Mouse (Mus musculus) heart, embryonic 14.5 days (tissue): ENCODE results near the gene Slit3. TPM values are rescaled to one million over a fixed set of nuclear protein-coding genes. Genes with fewer than 3 reads are reported as not detected.

ENCODE experiments used
- ATAC-seq: fragments of 200-750 bp; cut with Nextera tagmentation; 2 replicates; pipeline ENCODE4 v1.8.0; 2017; ENCODE audit warnings: low read depth, moderate TSS enrichment; ENCODE audit not compliant: insufficient number of reproducible peaks, insufficient read depth, low FRiP score
- H3K27ac ChIP-seq, 2 experiments: fragments of 200-500 bp in 1 of 2; fragments of 300-500 bp in 1 of 2; sonication (generic) in 1 of 2; replicated peaks in 1 of 2; 2 replicates each; pipeline ENCODE4 v1.5.1; 2012 to 2014; ENCODE audit warnings: low read depth in 2 of 2, low read length in 2 of 2, control low read depth in 1 of 2, mild to moderate bottlenecking in 1 of 2, mixed read lengths in 1 of 2; ENCODE audit not compliant: control insufficient read depth in 1 of 2, insufficient read depth in 1 of 2
- H3K27me3 ChIP-seq: fragments of 300-500 bp; sonication (generic); 2 replicates; pipeline ENCODE4 v1.6.1; 2014; ENCODE audit warnings: mild to moderate bottlenecking, low read length, control low read depth; ENCODE audit not compliant: control insufficient read depth, insufficient read depth
- H3K36me3 ChIP-seq: fragments of 300-500 bp; sonication (generic); 2 replicates; pipeline ENCODE4 v1.6.1; 2014; ENCODE audit warnings: mild to moderate bottlenecking, control low read depth, low read length, mixed read lengths; ENCODE audit not compliant: control insufficient read depth, insufficient read depth
- H3K4me1 ChIP-seq, 2 experiments: fragments of 200-500 bp in 1 of 2; fragments of 300-500 bp in 1 of 2; sonication (generic) in 1 of 2; 2 replicates each; pipeline ENCODE4 v1.6.1; 2012 to 2014; ENCODE audit warnings: low read length in 2 of 2, control low read depth in 1 of 2, mixed read lengths in 1 of 2; ENCODE audit not compliant: control insufficient read depth in 2 of 2, insufficient read depth in 2 of 2
- H3K4me2 ChIP-seq: fragments of 300-500 bp; sonication (generic); 2 replicates; pipeline ENCODE4 v1.6.1; 2014; ENCODE audit warnings: mild to moderate bottlenecking, low read length
- H3K4me3 ChIP-seq, 2 experiments: fragments of 200-500 bp in 1 of 2; fragments of 300-500 bp in 1 of 2; sonication (generic) in 1 of 2; 2 replicates each; pipeline ENCODE4 v1.5.1; 2012 to 2014; ENCODE audit warnings: low read length in 2 of 2, mild to moderate bottlenecking in 2 of 2, control low read depth in 1 of 2, low read depth in 1 of 2, moderate library complexity in 1 of 2; ENCODE audit not compliant: control insufficient read depth in 1 of 2, insufficient read depth in 1 of 2
- H3K9ac ChIP-seq: fragments of 300-500 bp; sonication (generic); 2 replicates; pipeline ENCODE4 v1.6.1; 2014; ENCODE audit warnings: mild to moderate bottlenecking, low read length
- H3K9me3 ChIP-seq: fragments of 300-500 bp; sonication (generic); 2 replicates; pipeline ENCODE4 v1.6.1; 2016; ENCODE audit warnings: low read length, control low read depth; ENCODE audit not compliant: control insufficient read depth
- WGBS: fragments of 180-500 bp; shearing (Covaris S2); extraction: QIAGEN DNeasy Blood & Tissue Kit; methylation state at CpG from one replicate; pipeline ENCODE4 v1.1.7; 2014; 5-methylcytosine and 5-hydroxymethylcytosine counted together
- polyA plus RNA-seq: library from polyadenylated mRNA; unstranded; fragments of >200 nt; fragmentation: Nextera tagmentation; extraction: Ambion mirVana; gene quantifications from 2 replicates; pipeline ENCODE4 v1.2.1, GENCODE M21; 2014

The Slit3 gene
- polyA plus RNA-seq, 1 experiment from 2014 or later = 25.7 TPM

DNA sequence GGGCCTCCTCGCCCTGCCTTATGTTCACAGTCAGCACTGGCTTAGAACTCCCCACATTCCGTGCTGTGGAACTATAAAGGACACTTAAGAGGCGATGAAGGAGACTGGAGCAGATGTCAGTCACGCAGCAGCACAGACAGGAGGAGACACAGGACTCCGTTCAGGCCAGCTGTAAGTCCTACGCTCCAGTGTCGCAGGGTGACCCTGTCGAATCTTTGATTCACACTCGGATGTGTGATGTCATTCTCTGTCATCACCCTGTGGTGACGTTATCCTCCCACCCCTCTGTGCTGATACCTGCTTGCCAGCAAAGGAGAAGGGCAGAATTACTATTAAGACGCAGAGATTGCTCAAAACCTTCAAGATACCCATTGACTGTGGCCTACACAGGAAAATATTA is 448.9 kb downstream of the Slit3 start:
- Histone ChIP-seq H3K4me3 (no peak overlapping the region), H3K36me3 (no peaks in the 10 kb centered on the region), H3K9ac (no peak overlapping the region), H3K4me1 (peaks cover 16 to 27% of the 10 kb centered on the region in 2 experiments), H3K27me3 (no peaks in the 10 kb centered on the region), H3K4me2 (no peak overlapping the region), H3K9me3 (no peaks in the 10 kb centered on the region), H3K27ac (no peak overlapping the region)
- ATAC-seq = peak; percentile 44; the same call in 1 of the 2 replicates
- 28% methylated on average over 11 of the region's 11 CpGs for WGBS

DNA sequence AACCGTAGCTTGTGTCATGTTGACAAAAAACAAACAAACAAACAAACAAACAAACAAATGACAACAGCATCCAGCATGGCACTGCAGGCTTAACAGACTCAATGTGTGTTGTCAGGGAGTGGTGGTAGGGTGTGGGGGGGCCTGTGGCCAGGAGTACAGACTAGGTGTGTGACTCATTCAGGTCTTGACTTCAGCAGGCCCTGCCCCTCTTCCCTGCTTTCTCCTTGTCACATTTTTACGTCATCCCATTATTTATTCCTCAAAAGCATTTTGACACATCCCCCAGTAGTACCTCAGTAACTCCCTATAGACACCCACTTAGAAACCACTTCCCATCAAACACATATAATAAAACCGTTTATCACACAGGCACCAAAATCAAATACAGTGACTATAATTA is 450.9 kb downstream of the Slit3 start:
- no peak overlapping the region for H3K4me3 ChIP-seq
- no peak for ATAC-seq
- no peaks in the 10 kb centered on the region for H3K27me3 ChIP-seq
- 76% methylated on average over 3 of the region's 3 CpGs for WGBS
- no peak overlapping the region for H3K27ac ChIP-seq
- no peaks in the 10 kb centered on the region for H3K36me3 ChIP-seq
- H3K4me1 ChIP-seq = peaks cover 11 to 19% of the 10 kb centered on the region in 2 experiments
- H3K9ac ChIP-seq = no peak overlapping the region
- no peak overlapping the region for H3K4me2 ChIP-seq
- no peaks in the 10 kb centered on the region for H3K9me3 ChIP-seq

DNA sequence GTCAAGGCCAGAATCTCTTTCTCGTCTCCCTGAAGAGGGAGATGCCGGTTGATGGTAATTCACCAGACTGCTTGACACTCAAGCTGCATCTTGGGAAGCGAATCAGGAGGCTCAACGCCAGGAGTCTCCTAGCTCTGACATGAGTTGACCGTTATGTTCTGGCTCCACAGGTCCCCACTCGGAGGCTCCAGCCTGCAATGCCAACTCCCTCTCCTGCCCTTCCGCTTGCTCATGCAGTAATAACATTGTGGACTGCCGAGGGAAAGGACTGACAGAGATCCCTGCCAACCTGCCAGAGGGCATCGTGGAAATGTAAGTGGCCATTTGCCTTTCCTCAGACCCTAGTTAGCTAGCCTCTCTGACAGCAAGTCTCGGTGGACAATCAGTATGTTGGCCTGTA is 457.8 kb downstream of the Slit3 start:
- no peak overlapping the region for H3K4me2 ChIP-seq
- H3K36me3 ChIP-seq = no peaks in the 10 kb centered on the region
- no peak overlapping the region for H3K27ac ChIP-seq
- no peak for ATAC-seq
- no peak overlapping the region for H3K9ac ChIP-seq
- H3K27me3 ChIP-seq = no peaks in the 10 kb centered on the region
- H3K4me1 ChIP-seq = peaks cover 0 to 2% of the 10 kb centered on the region in 2 experiments; a peak in 1 of 4 replicates
- no peak overlapping the region for H3K4me3 ChIP-seq
- no peaks in the 10 kb centered on the region for H3K9me3 ChIP-seq
- WGBS = 88% methylated on average over 10 of the region's 10 CpGs

DNA sequence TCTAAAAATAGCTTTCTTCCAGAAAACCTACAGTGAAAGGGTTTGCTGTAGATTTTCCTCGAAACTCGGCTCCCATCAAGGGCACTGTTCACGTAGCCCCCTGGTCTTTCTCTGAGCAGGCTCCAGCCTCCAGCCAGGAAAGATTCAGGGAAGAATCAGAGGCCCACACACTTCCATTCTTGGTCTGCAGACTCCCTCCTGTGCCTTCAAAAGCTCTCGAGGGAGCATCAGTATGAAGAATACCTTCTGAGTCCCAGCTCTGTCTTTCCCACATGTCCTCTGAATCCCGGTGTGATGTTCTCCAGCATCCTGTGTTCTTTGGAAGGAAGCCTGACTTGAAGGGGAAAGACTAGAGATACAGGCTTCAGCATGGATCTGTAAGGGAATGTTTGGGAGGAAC is 461.6 kb downstream of the Slit3 start:
- Histone ChIP-seq H3K4me3 (no peak overlapping the region), H3K9ac (no peak overlapping the region), H3K4me2 (no peak overlapping the region), H3K27me3 (no peaks in the 10 kb centered on the region), H3K36me3 (no peaks in the 10 kb centered on the region), H3K9me3 (no peaks in the 10 kb centered on the region), H3K27ac (peak overlapping the region; percentile 30 to 60; a peak in 3 of 4 replicates), H3K4me1 (peaks cover 0 to 6% of the 10 kb centered on the region in 2 experiments; a peak in 2 of 4 replicates)
- 79% methylated on average over 5 of the region's 5 CpGs for WGBS
- ATAC-seq = no peak

DNA sequence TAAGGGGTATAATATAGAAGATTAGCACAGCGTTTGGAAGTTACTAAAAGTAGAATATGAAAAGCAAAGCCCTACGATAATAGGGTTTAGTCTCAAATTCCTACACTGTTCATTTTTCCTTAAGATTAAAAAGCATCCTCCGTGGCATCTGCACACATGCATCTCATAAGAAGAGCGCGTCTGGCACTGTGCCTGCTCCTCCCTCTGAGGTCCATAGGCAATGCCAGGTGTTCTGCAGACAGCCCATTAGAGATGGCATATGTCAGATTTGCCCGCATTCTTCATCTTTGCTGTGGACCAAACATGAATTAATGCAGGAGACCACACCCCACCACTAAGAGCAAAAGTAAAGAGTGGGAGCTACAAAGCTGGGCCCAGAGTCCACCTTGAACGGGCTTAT is 462.6 kb downstream of the Slit3 start:
- no peak for ATAC-seq
- Histone ChIP-seq H3K4me2 (no peak overlapping the region), H3K36me3 (no peaks in the 10 kb centered on the region), H3K9me3 (no peaks in the 10 kb centered on the region), H3K27me3 (no peaks in the 10 kb centered on the region), H3K4me3 (no peak overlapping the region), H3K27ac (no peak overlapping the region), H3K4me1 (peaks cover 0 to 6% of the 10 kb centered on the region in 2 experiments; a peak in 2 of 4 replicates), H3K9ac (no peak overlapping the region)
- 91% methylated on average over 7 of the region's 7 CpGs for WGBS

DNA sequence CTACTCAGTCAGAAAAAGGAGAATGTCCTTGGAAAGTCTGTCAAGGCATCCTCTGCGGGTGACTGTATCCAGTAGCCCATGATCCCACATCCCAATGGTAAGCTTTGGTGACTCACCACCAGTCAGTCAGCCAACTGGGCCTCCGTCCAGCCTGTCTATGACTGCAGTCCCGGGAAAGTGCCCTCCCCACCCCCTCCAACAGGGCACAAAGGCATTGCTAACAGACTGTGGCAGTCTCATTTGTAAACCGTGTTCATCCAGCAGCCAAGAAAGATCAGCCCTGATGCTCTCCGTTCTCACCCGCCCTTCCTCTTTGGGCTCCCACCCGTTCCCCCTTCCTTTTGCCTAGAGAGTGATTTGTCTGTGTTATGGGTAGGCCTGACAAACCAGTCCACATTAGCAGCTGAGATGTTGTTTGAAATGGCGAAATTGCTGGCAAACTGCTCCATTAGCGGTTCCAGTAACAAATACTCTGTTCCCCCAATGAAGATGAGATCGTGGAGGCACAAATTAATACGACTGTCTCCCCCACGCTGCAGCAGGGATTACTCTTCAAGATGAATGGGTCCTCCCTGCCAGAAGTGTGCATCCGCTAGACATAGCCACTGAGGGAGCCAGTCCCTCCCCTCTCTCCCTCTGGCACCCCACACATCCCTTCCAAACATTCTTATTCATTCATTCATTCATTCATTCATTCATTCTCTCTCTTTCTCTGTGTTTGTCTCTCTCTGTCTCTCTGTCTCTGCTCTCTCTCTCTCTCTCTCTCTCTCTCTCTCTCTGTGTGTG is 466.3 kb downstream of the Slit3 start:
- H3K9ac ChIP-seq = no peak overlapping the region
- H3K4me2 ChIP-seq = no peak overlapping the region
- WGBS = 65% methylated on average over 13 of the region's 13 CpGs
- peaks cover 0 to 6% of the 10 kb centered on the region in 2 experiments; a peak in 2 of 4 replicates for H3K4me1 ChIP-seq
- H3K4me3 ChIP-seq = no peak overlapping the region
- no peak overlapping the region for H3K27ac ChIP-seq
- no peaks in the 10 kb centered on the region for H3K27me3 ChIP-seq
- no peaks in the 10 kb centered on the region for H3K36me3 ChIP-seq
- ATAC-seq = peak; percentile 66
- no peaks in the 10 kb centered on the region for H3K9me3 ChIP-seq

DNA sequence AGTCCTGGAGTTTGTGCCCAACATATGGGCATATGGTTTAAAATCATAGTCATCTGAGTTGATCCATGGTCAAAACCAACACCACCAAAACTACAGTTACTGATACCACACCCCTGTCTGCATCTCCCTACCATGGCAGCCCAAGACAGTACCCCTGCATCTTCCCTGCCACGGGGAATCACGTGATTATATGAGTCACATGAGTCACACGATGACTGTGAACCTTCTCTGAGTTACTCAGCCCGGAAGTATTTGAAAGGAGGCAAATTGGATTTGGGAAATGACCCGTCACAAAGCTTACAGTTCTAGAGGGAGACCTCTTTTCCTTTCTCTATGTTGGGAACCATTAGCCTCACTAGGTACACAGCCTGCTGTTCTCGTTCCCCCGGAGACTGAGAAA is 468.9 kb downstream of the Slit3 start:
- ATAC-seq = no peak

More for the DNA sequence above, 468.9 kb downstream of the Slit3 start:
- H3K27ac ChIP-seq = no peak overlapping the region
- no peaks in the 10 kb centered on the region for H3K9me3 ChIP-seq
- 88% methylated on average over 7 of the region's 7 CpGs for WGBS
- H3K9ac ChIP-seq = no peak overlapping the region
- H3K36me3 ChIP-seq = no peaks in the 10 kb centered on the region
- H3K4me2 ChIP-seq = no peak overlapping the region
- no peak overlapping the region for H3K4me3 ChIP-seq
- H3K27me3 ChIP-seq = no peaks in the 10 kb centered on the region
- peaks cover 0 to 4% of the 10 kb centered on the region in 2 experiments; a peak in 1 of 4 replicates for H3K4me1 ChIP-seq
